Mouse (Mus musculus): Measurements from ENCODE around the gene Ccdc63.

DNA sequence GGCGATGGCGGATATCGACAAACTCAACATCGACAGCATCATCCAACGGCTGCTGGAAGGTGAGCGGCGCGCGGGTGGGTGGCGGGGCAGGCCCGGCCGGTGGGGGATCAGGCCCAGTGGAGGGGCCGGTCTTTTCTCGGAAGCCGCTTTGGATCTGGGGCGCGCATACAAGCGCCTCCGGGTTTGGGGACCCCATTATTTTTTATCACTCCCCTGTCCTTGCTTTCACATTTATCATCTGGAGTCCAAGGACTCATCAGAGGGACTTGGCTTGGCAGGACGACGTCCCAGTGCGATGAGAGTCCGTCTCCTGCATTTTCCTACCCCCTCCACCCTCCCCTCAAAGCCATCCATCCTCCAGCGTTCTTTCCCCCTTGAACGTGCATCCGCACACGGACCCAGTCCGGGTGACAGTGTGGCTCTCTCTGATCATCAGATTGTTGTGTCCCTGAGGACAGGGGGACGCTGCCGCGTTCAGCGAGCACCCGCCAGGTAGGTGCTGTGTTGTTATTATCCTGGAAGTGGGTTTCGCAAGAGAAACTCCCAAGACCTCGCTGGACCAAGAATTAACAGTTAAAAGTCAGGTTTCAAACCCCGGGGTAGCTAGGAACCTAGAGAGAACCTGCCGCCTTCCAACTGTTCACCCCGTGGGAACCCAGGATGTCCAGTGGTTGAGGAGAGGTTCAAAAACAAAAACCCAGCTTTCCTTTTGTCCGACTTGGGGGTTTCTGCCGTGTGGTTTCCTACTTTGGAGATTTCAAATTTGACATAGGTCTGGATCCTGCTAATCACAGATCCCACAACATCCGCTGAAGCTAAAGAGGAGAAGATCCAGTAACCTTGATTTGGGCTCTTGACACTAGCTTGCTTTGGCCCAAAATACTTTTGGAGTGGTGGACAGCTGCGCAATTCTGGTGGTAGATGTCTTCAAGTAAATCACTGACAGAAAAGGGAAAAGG, 18.2 kb upstream of the Ccdc63 start:
- TF ChIP-seq CTCF (IDR thresholded peaks at IDR 0.05; ENCODE audit: extremely low read depth, insufficient read depth, low read length), result no peak
- TF ChIP-seq POLR2A (IDR thresholded peaks at IDR 0.05; ENCODE audit: extremely low read depth, insufficient read depth, low read length), result peak; percentile 22; the same call in 1 of the 2 replicates
